Mouse (Mus musculus) A20 (cell line): ENCODE measurements around the gene Mex3b.

Experiments
- DNase-seq: peaks from one replicate; pipeline ENCODE4 v3.0.0-alpha.2; 2011; ENCODE audit warnings: low read depth, low spot score

The Mex3b gene

DNA sequence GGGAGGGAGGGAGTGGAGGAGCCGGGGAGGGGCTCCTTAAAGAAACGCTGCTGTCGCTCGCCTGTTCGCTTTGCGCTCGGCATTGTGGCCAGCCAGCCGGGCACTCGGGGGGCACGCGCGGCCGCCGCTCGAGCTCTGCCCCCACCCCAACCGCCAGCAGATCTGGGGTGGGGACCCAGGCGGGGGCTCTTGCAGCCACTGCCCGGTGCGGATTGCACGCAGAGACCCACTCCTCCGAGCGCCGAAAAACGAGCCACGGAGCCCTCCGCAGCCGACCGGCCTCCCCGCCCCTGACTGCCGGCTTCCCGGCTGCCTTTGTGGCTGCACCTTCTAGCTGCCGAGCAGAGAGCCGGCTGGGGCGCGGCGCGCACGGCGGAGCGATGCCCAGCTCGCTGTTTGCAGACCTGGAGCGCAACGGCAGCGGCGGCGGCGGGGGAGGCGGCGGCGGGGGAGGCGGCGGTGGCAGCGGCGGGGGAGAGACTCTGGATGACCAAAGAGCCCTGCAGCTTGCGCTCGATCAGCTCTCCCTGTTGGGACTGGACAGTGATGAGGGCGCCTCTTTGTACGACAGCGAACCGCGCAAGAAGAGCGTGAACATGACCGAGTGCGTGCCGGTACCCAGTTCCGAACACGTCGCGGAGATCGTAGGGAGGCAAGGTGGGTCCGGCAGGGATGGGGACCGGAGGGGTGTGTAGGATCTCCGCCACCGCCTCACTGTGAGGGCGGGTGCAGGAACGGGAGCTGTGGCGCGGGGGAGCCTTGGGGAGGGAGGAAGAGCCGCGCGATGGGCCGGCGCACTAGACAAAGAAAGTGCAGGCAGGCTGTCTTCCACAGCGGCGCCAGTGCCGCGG lies at the start of gene Mex3b:
TSS of gene Mex3b (plus strand) at position 63 of the 851 bp plus-strand sequence.
- peak; percentile 76 for DNase-seq

DNA sequence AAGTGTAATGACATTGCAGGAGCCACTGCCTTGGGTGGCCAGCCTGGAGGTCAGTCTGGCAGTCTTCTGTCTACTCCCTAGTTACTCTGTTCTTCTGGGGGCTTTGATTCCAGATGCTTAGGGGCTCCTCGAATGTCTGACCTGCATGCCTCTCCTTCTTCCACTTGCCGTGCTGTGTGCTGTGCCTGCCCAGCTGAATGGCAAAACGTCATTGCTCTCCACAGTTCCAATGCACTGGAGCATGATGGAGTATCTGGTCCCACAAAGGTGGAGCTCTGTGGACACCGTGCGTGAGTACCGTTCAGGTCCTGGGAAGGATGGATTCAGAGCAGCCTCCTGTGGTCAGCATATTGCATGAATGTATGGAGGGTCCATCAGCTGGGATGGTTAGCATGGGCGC lies 47.6 kb upstream of the Mex3b start:
- DNase-seq = no peak

DNA sequence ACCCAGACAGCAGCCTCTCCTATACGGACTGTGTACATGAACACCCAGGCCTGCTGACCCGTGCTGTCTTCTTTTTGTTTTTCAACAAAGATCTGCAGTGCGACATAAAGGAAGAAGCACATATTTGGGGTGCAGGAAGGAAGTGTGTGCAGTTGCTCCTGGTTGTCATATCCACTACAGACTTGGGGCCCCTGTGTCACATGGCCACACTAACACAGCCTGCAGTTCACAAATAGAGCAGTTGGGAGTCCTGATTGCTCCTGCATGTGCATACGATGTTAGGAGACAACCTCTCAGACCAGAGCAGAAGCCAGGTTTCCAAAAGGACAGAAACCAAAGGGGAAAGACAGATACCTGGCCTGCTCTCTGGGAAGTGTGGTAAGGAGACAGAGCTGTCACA lies 46.5 kb upstream of the Mex3b start:
- no peak for DNase-seq

DNA sequence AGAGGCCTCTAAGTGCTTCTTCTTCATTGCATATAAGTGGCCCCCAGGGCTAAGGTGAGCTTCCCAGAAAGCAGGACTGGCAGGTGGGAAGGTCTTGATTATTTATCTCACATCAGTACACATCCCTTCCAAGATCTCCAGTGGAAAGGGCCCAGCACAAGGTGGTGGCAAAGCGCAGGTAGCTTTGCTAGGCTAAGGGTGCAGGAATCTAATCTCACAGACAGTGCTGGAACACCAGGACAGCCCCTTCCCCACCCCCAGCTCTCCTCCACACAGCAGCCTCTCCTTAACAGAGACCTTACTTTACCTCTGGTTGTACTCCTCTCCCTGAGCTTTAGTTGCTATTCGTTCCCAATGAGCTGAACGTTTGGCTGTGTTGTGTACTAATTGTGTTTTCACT lies 45.6 kb upstream of the Mex3b start:
- DNase-seq = no peak

DNA sequence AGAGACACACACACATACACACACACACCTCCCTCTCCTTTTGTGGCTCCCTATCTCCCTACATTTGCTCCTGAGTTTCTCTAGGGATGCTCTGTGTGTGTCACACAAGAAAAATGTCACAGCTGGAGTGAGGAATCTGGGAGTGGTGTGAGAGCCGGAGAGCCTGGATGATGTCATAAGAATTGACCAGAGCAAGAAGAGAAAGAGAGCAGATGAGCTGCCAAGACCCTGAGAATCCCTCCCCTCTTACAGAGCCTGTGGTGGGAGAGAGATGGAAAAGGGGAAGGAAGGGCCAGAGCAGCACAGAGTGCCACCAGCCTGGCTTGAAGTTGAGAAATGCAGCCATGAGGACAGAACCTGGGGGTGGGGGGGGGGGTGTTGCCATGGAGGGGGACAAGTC lies 44.6 kb upstream of the Mex3b start:
- DNase-seq = no peak

DNA sequence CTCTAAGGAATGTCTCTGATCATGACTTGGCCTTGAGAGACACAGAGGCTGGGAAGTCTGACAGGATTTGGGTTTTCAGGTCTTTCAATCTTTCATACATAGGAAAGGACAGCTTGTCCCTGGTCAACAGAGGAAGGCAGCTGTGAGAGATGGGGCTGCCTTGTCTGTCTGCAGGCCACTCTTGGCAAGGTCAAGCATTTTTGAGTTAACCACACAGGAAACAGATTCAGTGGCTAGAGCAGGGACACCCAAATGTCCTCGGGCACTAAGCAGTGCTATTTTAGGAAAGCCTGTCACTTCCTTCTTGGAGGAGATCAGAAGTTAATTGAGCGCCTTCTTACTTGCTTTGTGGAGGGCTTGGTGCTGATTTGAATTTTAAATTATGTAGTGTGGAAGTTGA lies 38.9 kb upstream of the Mex3b start:
- DNase-seq = no peak

DNA sequence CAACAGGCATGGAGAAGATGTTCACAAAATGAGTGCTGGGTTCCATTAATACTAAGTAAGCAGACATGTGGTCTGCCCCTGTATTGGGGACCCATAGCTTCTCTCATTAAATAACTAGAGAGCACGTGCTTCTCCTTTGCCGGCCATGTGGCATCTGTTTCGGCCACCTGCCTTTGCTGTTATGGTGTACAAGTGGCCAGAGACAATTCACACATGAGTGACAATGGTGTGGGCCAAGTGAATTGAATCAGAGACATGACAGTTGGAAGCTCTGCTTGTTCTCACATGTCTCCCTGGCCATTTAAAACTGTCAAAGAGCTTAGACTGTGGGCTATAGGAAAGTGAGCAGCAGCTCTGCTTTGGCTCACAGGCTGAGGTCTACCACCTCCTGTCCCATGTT lies 37.6 kb upstream of the Mex3b start:
- DNase-seq = no peak

DNA sequence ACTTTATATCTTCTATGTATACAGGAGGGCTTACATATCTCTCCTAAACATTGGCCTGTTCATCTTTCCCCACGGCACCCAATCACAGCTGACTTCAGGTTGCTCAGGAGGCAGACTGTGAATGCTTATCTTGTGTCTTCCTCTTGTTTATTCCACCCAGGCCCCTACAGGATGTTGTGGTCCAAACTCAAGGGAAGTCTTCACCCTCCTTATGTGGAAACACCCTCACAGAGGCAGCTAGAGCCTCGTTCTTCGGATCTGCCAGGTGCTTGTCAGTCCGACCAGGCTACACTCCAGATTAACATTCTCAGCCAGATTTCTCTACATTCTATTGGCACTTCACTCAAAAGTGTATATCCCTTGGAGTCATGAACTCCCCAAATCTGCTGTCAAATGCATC lies 32.7 kb upstream of the Mex3b start:
- DNase-seq = no peak

DNA sequence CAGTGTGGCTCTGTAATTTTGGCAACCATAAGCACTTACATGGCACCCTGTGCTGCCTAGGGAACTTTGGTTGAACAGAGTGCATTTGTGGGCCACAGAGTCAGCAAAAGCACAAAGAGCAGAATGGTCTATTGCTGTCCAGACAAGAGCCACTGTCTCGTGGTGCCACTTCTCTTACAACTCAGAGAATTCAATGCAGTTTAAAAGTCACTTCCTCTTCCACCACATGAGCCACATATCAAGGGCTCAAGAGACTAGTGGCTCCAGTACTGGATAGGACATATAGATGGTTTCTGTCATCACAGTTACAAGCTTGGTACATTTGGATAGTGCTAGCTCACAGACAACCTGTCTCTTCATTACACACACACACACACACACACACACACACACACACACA lies 28.7 kb upstream of the Mex3b start:
- peak; percentile 28 for DNase-seq

DNA sequence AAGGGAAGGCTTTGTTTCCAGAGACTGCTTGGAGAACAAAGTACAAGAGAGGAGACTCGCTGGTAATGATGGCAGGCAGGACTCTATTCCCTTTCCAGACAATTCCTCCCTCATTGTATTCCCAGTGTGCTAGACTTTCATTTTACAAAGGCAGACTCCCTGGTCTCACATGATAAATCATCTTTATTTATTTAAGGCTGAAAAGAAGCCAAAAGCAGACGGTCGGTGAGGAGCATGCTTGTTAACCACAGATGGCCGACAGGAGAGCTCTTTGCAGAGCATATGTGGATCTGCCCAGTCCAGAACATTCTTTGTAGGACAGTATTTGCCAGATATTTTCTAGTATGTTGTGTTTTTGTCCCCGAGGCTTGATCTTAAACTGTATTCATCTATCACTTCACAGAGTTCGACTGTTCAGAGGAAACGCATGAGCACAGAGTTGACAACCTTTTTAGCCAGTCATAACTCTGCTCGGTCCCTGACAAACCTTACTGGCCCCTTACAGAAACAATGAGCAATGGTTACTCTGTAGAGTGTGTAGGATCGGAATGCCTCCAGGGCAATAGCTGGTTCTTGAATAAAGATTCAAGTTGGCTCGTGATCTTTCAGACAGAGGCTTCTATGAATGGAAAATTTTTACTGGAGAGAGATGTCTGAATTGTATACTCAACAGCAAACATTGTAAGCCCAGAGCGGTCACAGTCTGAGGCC lies 28.0 kb upstream of the Mex3b start:
- DNase-seq = no peak

DNA sequence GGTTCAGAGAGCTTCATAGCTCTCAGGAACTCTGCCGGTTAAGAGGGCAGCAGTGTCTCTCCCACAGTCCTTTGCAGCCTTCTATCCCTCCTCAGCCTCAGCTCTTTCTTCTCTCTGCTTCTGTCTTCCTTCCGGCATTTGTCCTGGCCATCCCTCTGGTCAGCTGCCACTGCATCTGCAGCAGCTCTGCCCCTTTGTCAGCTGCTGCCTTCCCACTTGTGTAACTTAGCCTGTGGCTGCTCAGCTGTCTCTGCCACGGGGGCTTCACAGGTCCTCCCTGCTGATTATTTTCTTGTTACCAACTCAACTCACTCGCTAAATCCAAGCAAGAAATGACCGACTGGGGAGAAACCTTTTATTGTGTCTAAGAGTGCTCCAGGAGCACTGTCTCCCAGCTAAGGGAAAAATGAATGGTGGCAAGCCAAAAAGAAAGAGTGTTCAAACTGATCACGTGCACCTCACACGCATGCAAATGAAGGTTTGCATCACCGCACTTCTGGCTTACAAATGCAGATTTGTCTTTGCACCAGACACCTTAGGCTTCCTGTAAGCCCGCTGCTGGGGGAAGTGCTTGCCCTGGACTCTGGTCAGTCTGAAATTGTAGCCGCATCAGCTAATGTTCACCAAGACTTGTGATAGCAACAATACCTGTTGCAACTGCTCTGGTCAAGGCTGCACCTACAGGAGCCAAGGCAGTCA lies 24.8 kb upstream of the Mex3b start:
- DNase-seq = peak; percentile 69

DNA sequence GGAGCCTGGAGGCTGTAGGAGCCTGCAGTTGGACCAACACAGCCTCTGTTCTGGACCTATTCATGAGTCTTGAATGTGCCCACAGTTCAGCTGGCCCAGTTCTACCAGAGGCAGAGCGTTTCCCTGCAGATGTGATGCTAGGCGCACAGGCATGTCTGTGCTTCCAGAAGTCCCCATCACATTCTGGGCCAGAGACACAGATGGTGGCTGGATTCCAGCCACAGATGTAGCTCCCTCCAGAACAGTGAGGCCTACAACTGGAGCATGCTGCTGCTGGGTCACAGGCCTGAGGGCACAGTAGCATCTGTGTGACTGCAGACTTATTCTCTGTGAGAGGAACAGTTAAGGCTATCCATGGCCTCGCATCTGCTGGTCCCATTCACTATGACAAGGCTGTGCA lies 16.4 kb upstream of the Mex3b start:
- no peak for DNase-seq

DNA sequence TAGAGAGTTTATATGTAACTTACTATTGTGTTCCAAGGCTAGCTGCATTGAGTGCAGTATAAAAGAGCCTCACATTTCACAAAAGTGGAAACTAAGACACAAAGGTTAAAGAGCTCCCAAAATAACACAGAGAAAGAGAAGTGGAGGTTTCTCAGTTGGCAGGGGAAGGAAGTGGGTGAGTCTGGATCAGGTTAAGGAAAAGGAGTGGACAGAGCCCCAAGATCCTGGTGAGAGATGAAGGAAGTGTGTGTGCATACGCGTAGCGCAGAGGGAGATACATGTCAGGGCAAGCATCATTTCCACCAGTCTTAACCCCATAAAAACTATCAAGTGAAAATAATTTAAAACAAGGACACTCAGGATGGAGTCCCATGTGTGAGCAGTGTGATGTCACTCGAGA lies 15.5 kb upstream of the Mex3b start:
- no peak for DNase-seq

DNA sequence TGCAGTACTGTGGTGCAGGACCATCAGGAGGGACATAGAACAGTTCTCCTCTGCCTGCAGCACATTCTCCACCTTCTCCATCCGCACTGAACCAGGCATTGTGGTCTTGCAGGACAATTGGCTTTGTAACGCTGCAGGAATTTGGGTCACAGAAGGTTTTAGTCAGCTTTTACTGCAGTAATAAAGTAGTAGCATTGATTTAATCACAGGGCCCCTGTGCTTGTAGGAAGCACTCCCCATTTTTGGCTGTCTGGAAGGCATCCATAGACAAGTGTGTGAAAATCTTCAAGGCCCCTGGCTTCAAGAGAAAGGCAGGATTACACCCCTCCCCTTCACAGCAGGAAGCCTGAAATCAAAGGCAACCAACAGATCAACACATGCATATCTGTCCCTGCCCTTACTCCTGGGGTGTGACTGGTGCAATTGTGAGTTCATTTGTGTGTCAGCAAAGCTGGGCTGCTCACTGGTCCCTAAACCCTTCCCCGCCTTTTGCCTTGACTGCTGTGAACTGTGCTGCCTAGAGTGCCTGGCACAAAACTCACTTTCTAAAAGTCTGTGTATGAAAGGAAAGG lies 12.9 kb upstream of the Mex3b start:
- no peak for DNase-seq

DNA sequence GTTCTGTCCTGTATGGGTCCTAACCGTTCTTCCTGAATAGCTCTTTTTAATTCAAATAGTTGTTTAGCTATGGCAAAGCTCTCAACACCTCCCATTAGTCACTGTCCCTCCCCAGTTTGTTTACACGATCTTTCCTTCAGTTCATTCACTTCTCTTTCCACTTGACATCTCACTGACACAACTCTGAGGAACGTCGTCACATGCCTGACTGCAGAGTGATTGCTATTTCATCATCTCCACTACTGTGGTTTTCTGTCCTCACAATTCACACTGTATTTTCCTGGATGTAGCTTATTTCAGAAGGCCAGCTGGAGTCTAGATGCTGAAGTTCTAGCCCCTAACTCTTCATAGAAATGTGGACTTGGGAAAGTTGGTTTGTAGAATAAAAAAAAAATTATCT lies 8.5 kb upstream of the Mex3b start:
- DNase-seq = no peak

DNA sequence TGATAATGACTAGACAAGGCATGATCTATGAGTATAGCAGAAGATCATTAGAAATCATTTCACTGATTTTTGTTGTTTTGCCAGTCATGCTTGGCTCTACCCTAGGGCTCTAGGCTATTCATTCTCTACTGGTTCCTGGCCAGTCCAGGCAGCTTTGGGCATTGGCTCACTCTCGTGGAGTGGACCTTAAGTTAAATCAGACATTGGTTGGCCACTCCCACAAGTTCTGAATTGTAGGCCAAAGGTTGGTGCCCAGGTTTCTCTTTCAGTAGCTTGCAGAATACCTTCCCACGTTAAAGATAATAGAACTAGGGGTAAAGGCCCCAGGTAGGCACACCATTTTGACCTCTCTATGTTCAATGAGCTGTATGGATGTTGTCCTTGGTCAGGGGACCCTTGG lies 6.5 kb upstream of the Mex3b start:
- DNase-seq = no peak

DNA sequence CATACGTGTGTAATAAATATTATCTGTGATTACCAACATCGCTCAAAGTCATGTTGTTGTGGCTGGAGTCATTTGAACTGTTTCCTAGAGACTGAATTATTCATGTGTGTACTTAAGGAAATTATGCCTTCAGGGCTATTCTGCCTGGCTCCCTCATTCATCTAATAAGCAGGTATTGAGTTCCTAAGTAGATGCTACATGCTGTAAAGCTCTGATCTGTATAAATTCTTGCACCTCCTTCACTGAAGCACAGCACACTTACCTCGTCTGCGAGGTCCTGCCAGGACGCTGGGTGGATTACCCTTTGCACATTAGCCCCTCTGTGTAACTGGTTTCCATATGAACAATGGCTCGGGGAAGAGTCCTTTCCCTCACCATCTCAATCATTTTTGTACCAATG lies 3.8 kb upstream of the Mex3b start:
- DNase-seq = no peak

DNA sequence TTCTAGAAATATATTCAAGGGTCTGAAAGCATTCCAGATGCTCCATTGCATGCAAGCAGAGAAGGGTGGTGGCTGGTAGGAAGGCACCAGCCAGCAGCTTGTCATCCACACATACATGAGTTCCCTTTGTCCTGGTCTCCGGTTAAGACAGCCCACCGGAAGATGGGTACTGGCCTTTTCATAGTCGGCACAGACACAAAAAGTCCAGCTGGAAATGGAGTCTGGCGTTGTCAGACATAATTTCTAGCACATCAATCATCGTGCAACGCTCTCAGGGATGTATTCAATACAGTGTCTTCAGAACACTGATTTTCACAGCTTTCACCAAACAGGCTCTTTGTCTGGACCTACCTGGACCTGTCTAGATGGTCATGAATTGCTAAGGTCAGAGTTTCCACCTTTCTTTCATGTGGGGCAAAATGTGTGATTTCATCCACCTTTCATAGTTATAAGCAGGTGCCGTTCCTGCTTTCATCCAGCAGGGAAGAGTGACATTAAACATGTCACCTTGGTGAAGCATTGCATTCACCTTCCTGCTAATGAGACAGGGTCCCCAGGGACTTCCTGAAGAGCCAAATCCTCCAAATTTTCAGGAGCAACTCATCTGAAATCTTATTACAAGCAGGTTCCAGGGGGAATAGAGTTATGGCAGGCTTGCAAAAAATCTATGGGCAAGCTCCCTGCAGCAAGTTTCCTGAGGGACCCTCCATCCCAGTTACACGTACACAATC lies 2.7 kb upstream of the Mex3b start:
- DNase-seq = no peak

DNA sequence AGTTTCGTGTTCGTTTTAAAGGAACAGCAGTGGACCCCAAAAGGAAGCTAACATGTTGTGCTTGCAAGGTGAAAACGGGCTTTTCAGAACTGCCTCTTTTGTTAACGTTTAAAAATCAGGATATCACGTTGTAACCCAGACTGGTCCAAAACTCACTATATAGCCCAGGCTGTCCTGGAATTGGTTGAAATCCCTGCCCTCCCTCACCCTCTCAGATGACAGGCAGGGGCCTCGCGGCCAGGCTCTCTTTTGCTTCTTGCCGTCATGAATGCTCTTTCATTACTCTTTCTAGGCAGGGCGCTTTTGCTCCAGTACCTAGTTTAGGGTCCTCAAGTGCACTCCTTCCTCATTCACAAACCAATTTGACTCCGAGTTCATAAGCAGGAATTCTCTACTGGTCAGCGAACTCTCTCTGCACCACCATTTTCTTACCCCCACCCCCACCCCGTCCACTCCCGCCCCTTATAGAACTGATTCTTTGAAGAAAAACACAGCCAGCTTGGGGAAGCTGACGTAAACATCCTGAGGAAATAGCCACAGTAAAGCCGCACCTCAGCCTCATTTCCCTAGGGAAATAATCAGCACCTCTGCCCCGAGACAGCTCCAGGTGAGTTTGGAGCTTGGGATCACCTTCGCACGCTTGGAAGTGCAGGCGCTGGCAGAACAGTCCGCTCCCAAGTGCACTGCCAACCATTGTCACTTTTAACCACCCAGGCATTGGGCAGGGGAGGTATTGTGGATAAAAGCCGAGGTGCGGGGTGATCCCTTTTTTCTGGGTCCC lies 2.0 kb upstream of the Mex3b start:
- no peak for DNase-seq

DNA sequence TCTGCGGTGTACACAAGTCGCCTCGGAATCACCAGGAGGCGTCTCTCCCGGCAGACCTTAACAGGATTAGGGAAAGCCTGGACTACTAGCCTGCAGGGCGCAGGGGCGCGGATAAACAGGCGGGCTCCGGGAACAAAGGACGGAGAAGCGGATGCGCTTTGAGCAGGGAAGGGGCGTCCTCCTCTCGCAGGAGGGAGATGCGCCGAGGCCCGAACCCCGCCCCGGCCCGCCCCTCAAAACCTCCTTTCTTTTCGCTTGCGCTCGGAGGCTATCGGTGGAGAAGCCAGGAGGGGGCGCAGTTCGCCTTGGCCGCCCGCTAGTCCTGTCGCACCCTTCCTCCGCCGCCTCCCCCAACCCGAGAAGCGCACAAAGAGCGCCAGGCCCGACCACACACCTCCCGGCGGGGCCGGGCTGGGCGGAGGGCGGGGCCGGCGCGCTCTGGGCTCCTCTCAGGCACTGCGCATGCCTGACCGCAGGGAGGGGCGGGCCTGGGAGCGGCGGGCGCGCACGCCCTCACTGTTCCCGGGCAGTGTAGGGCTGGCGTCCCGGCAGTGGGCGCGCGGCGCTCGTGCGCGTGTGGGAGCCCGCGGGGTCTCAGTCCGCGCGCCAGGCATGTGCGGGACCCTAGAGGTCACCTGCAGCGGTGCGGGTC lies 1.2 kb upstream of the Mex3b start:
- DNase-seq = peak; percentile 99
